Mouse (Mus musculus) heart, embryonic 15.5 days (tissue): Measurements from ENCODE around the gene Dctpp1. TPM values are rescaled to one million over a fixed set of nuclear protein-coding genes. Genes with fewer than 3 reads are reported as not detected.

ENCODE experiments used
- ATAC-seq: fragments of 200-750 bp; cut with Nextera tagmentation; replicated peaks from 2 replicates; pipeline ENCODE4 v1.8.0; 2017; ENCODE audit warnings: low read depth, moderate TSS enrichment; ENCODE audit not compliant: insufficient number of reproducible peaks, insufficient read depth, low FRiP score
- H3K27ac ChIP-seq: fragments of 300-500 bp; sonication (generic); 2 replicates; pipeline ENCODE4 v1.5.1; 2015; ENCODE audit warnings: mild to moderate bottlenecking, inconsistent platforms
- H3K27me3 ChIP-seq: fragments of 300-500 bp; sonication (generic); 2 replicates; pipeline ENCODE4 v1.6.1; 2015; ENCODE audit warnings: inconsistent platforms
- H3K36me3 ChIP-seq: fragments of 300-500 bp; sonication (generic); 2 replicates; pipeline ENCODE4 v1.6.1; 2015; ENCODE audit warnings: mild to moderate bottlenecking, inconsistent platforms
- H3K4me1 ChIP-seq: fragments of 300-500 bp; sonication (generic); replicated peaks from 2 replicates; pipeline ENCODE4 v1.6.1; 2015; ENCODE audit warnings: inconsistent platforms
- H3K4me2 ChIP-seq: fragments of 300-500 bp; sonication (generic); 2 replicates; pipeline ENCODE4 v1.6.1; 2015; ENCODE audit warnings: inconsistent platforms, mild to moderate bottlenecking, moderate library complexity
- H3K4me3 ChIP-seq: fragments of 300-500 bp; sonication (generic); 2 replicates; pipeline ENCODE4 v1.5.1; 2015; ENCODE audit warnings: mild to moderate bottlenecking, inconsistent platforms
- H3K9ac ChIP-seq: fragments of 300-500 bp; sonication (generic); 2 replicates; pipeline ENCODE4 v1.6.1; 2015; ENCODE audit warnings: mild to moderate bottlenecking, inconsistent platforms
- H3K9me3 ChIP-seq: fragments of 300-500 bp; sonication (generic); replicated peaks from 2 replicates; pipeline ENCODE4 v1.6.1; 2016; ENCODE audit warnings: inconsistent platforms
- WGBS: fragments of 180-500 bp; shearing (Covaris S2); methylation state at CpG from one replicate; pipeline ENCODE4 v1.1.7; 2015; ENCODE audit warnings: mixed read lengths; 5-methylcytosine and 5-hydroxymethylcytosine counted together
- polyA plus RNA-seq: library from polyadenylated mRNA; unstranded; fragments of >200 nt; fragmentation: Nextera tagmentation; extraction: Ambion mirVana; gene quantifications from 2 replicates; pipeline ENCODE4 v1.2.1, GENCODE M21; 2015

The Dctpp1 gene
- polyA plus RNA-seq, 1 experiment from 2014 or later: 135 TPM

- under 1% methylated on average over 51 of the region's 53 CpGs for WGBS
- Histone ChIP-seq H3K27ac (peak overlapping the region; percentile 93), H3K9ac (peak overlapping the region; percentile 94), H3K4me2 (peak overlapping the region; percentile 90), H3K36me3 (peaks cover 15% of the 10 kb centered on the region), H3K4me1 (peaks cover 32% of the 10 kb centered on the region), H3K9me3 (no peaks in the 10 kb centered on the region), H3K27me3 (no peaks in the 10 kb centered on the region), H3K4me3 (peak overlapping the region; percentile 90)
- ATAC-seq: peak; percentile 6; the same call in 1 of the 2 replicates
Observed at GRCm38 (mm10) chr7:127207374-127208294, 52.9 kb downstream of the Dctpp1 start.

Other genes with a start within 250 kb of the Dctpp1 start
- gene Mvp, start 246.1 kb downstream of the Dctpp1 start, polyA plus RNA-seq: 14.5 and 18.1 TPM in 2 replicates
- 0.74 TPM in 1 of 2 replicates, not detected in the other for gene Pagr1b, start 244.2 kb downstream of the Dctpp1 start, polyA plus RNA-seq
- 59.7 and 73.1 TPM in 2 replicates for gene Pagr1a, start 243.4 kb downstream of the Dctpp1 start, polyA plus RNA-seq
- 15.7 and 16.6 TPM in 2 replicates for gene Gm42742, start 239.6 kb downstream of the Dctpp1 start, polyA plus RNA-seq
- 1.9 and 4.1 TPM in 2 replicates for gene Prrt2, start 239.5 kb downstream of the Dctpp1 start, polyA plus RNA-seq
- 35.6 and 53.7 TPM in 2 replicates for gene Maz, start 233.7 kb downstream of the Dctpp1 start, polyA plus RNA-seq
- gene Kif22, start 218.2 kb downstream of the Dctpp1 start, polyA plus RNA-seq: 67.5 and 81.9 TPM in 2 replicates
- gene Zg16, start 173.4 kb downstream of the Dctpp1 start, polyA plus RNA-seq: not detected in 2 replicates
- 1.6 and 6.7 TPM in 2 replicates for gene AI467606, start 169.3 kb downstream of the Dctpp1 start, polyA plus RNA-seq
- 1.8 and 2.6 TPM in 2 replicates for gene Qprt, start 138.5 kb downstream of the Dctpp1 start, polyA plus RNA-seq
- gene Spn, start 122.9 kb downstream of the Dctpp1 start, polyA plus RNA-seq: 0.23 and 1.5 TPM in 2 replicates
- 35.4 and 42.5 TPM in 2 replicates for gene Cd2bp2, start 64.7 kb downstream of the Dctpp1 start, polyA plus RNA-seq
- 17.0 and 21.3 TPM in 2 replicates for gene Tbc1d10b, start 52.2 kb downstream of the Dctpp1 start, polyA plus RNA-seq
- 11.6 and 15.4 TPM in 2 replicates for gene Mylpf, start 51.8 kb downstream of the Dctpp1 start, polyA plus RNA-seq
- gene Zfp553, start 27.6 kb downstream of the Dctpp1 start, polyA plus RNA-seq: 17.8 and 23.7 TPM in 2 replicates
- 22.8 and 33.9 TPM in 2 replicates for gene Sept1, start 27.6 kb downstream of the Dctpp1 start, polyA plus RNA-seq
- gene Zfp771, start 16.4 kb downstream of the Dctpp1 start, polyA plus RNA-seq: 32.0 and 38.8 TPM in 2 replicates
- 51.9 and 54.8 TPM in 2 replicates for gene Sephs2, start 13.3 kb upstream of the Dctpp1 start, polyA plus RNA-seq
- gene Itgal, start 35.6 kb upstream of the Dctpp1 start, polyA plus RNA-seq: 1.3 and 5.1 TPM in 2 replicates
- gene Zfp768, start 84.9 kb upstream of the Dctpp1 start, polyA plus RNA-seq: 17.1 and 19.6 TPM in 2 replicates
- gene Zfp747, start 115.3 kb upstream of the Dctpp1 start, polyA plus RNA-seq: 4.6 and 5.6 TPM in 2 replicates
- 3.0 and 4.4 TPM in 2 replicates for gene 9130019O22Rik, start 126.5 kb upstream of the Dctpp1 start, polyA plus RNA-seq
- gene E430018J23Rik, start 132.9 kb upstream of the Dctpp1 start, polyA plus RNA-seq: 3.7 and 4.8 TPM in 2 replicates
- gene Zfp764, start 146.1 kb upstream of the Dctpp1 start, polyA plus RNA-seq: 4.8 and 6.3 TPM in 2 replicates
- 12.0 and 15.6 TPM in 2 replicates for gene Zfp688, start 161.4 kb upstream of the Dctpp1 start, polyA plus RNA-seq
- gene Zfp689, start 188.4 kb upstream of the Dctpp1 start, polyA plus RNA-seq: 3.9 and 5.6 TPM in 2 replicates
- gene Prr14, start 198.9 kb upstream of the Dctpp1 start, polyA plus RNA-seq: 27.7 and 32.6 TPM in 2 replicates
- 7.0 and 9.0 TPM in 2 replicates for gene Fbrs, start 218.5 kb upstream of the Dctpp1 start, polyA plus RNA-seq